Mouse (Mus musculus) myocyte (in vitro differentiated cells): ENCODE measurements around the gene Slc35a2.

Experiments
- CEBPB ChIP-seq: IDR thresholded peaks from 2 replicates; pipeline ENCODE4 v1.6.1; 2011; ENCODE audit warnings: mild to moderate bottlenecking, moderate library complexity; ENCODE audit not compliant: poor library complexity, insufficient read depth, severe bottlenecking
- E2F4 ChIP-seq: IDR thresholded peaks from one replicate; pipeline ENCODE4 v1.6.1; 2011; ENCODE audit warnings: mild to moderate bottlenecking, control low read depth, moderate library complexity; ENCODE audit not compliant: insufficient read depth
- MAX ChIP-seq: IDR thresholded peaks from one replicate; pipeline ENCODE4 v1.6.1; 2011; ENCODE audit warnings: low read depth, mild to moderate bottlenecking, control low read depth
- MYOG ChIP-seq, 3 experiments: IDR thresholded peaks; one replicate each; pipeline ENCODE4 v1.6.1; 2011; ENCODE audit warnings: control low read depth in 2 of 3, low read depth in 2 of 3, mild to moderate bottlenecking in 2 of 3; ENCODE audit not compliant: insufficient read length in 2 of 3, control insufficient read depth in 1 of 3, insufficient read depth in 1 of 3
- POLR2A ChIP-seq: IDR thresholded peaks from one replicate; pipeline ENCODE4 v1.6.1; 2011; ENCODE audit warnings: low read depth, mild to moderate bottlenecking, control low read depth, moderate library complexity; ENCODE audit not compliant: insufficient read length
- POLR2AphosphoS2 ChIP-seq: IDR thresholded peaks from one replicate; pipeline ENCODE4 v1.6.1; 2011; ENCODE audit warnings: low read depth, control low read depth; ENCODE audit not compliant: insufficient read length
- REST ChIP-seq: IDR thresholded peaks from one replicate; pipeline ENCODE4 v1.6.1; 2011; ENCODE audit warnings: mild to moderate bottlenecking, control low read depth, moderate library complexity; ENCODE audit not compliant: insufficient read depth, insufficient read length
- TCF3 ChIP-seq: IDR thresholded peaks from one replicate; pipeline ENCODE4 v1.6.1; 2011; ENCODE audit warnings: low read depth, control low read depth; ENCODE audit not compliant: insufficient read length
- USF1 ChIP-seq: IDR thresholded peaks from one replicate; pipeline ENCODE4 v1.6.1; 2011; ENCODE audit warnings: low read depth, mild to moderate bottlenecking, control low read depth, moderate library complexity

DNA sequence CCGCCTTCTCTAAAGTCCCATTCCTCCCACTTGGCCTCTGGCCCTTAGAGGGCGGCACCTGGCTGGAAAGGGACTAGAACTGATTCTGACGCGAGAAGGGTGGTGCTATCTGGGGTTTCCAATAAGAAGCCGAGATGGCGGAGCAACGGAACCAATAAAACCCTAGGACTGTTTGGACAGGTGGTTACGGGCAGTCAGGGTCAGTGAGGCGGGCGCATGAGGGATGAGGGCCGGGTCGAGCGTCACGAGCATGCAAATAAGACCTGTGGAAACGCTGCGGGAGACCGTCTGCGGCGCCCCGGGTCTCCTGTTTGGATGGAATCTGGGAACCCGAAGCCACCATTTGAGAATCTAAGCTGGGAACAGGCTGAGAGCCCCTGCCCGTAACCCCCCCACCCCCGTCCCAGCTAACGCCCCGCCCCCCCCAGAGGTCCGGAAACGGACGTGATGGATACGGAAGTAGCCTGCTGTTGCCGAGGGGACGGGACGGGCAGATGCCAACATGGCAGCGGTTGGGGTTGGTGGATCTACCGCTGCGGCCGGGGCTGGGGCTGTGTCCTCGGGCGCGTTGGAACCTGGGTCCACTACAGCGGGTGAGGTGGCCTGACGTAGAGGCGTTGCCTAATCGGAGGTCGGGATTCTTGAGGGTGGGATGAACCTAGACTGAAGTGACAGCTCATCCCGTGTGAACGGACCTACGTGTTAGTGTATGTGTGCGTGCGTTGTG is at the start of gene Slc35a2:
- TF ChIP-seq POLR2A (peak; percentile 65), MAX (no peak), POLR2AphosphoS2 (peak; percentile 46), MYOG (IDR thresholded peaks at IDR 0.05; ENCODE audit: control insufficient read depth in 1 of 3, insufficient read depth in 1 of 3, insufficient read length in 2 of 3, low read depth in 2 of 3) (no peak), USF1 (no peak), REST (no peak), CEBPB (no peak), TCF3 (no peak), E2F4 (no peak)
